Mouse (Mus musculus) hindbrain, embryonic 15.5 days (tissue): ENCODE results near the gene AC161166.1. TPM values are rescaled to one million over a fixed set of nuclear protein-coding genes. Genes with fewer than 3 reads are reported as not detected.

Experiments used
- ATAC-seq: fragments of 200-750 bp; cut with Nextera tagmentation; 2 replicates; pipeline ENCODE4 v1.8.0; 2017; ENCODE audit warnings: low read depth, moderate number of reproducible peaks, moderate TSS enrichment; ENCODE audit not compliant: low FRiP score
- H3K27ac ChIP-seq: fragments of 300-500 bp; sonication (generic); replicated peaks from 2 replicates; pipeline ENCODE4 v1.5.1; 2015; ENCODE audit warnings: mild to moderate bottlenecking, inconsistent platforms
- H3K27me3 ChIP-seq: fragments of 300-500 bp; sonication (generic); 2 replicates; pipeline ENCODE4 v1.6.1; 2015; ENCODE audit warnings: control low read depth, inconsistent platforms
- H3K36me3 ChIP-seq: fragments of 300-500 bp; sonication (generic); 2 replicates; pipeline ENCODE4 v1.6.1; 2015; ENCODE audit warnings: control low read depth, inconsistent platforms
- H3K4me1 ChIP-seq: fragments of 300-500 bp; sonication (generic); replicated peaks from 2 replicates; pipeline ENCODE4 v1.6.1; 2015; ENCODE audit warnings: control low read depth, inconsistent platforms
- H3K4me2 ChIP-seq: fragments of 300-500 bp; sonication (generic); 2 replicates; pipeline ENCODE4 v1.6.1; 2015; ENCODE audit warnings: moderate library complexity, mild to moderate bottlenecking, inconsistent platforms
- H3K4me3 ChIP-seq: fragments of 300-500 bp; sonication (generic); 2 replicates; pipeline ENCODE4 v1.5.1; 2015; ENCODE audit warnings: mild to moderate bottlenecking, inconsistent platforms
- H3K9ac ChIP-seq: fragments of 300-500 bp; sonication (generic); 2 replicates; pipeline ENCODE4 v1.6.1; 2015; ENCODE audit warnings: inconsistent platforms
- H3K9me3 ChIP-seq: fragments of 300-500 bp; sonication (generic); 2 replicates; pipeline ENCODE4 v1.6.1; 2016; ENCODE audit warnings: control low read depth, inconsistent platforms
- WGBS: fragments of 180-500 bp; shearing (Covaris S2); methylation state at CpG from one replicate; pipeline ENCODE4 v1.1.7; 2015; 5-methylcytosine and 5-hydroxymethylcytosine counted together
- polyA plus RNA-seq: library from polyadenylated mRNA; unstranded; fragments of >200 nt; fragmentation: Nextera tagmentation; extraction: Ambion mirVana; gene quantifications from 2 replicates; pipeline ENCODE4 v1.2.1, GENCODE M21; 2015

Gene AC161166.1
- polyA plus RNA-seq = 1.00 and 1.5 TPM in 2 replicates

GRCm38 (mm10) chr7:24512355-24512754 is at the start of gene AC161166.1:
Gene AC161166.1 (minus strand): TSS chr7:24512455.
- Histone ChIP-seq H3K4me2 (no peak within 1 kb of the TSS), H3K27ac (no peak within 1 kb of the TSS), H3K4me1 (peaks cover 40% of the 10 kb centered on the region), H3K9ac (no peak within 1 kb of the TSS), H3K9me3 (no peaks in the 10 kb centered on the region), H3K27me3 (no peaks in the 10 kb centered on the region), H3K4me3 (no peak within 1 kb of the TSS), H3K36me3 (peaks cover 36% of the 10 kb centered on the region)
- ATAC-seq = no peak
- 89% methylated on average over 7 of the region's 7 CpGs for WGBS

- no peak overlapping the region for H3K27ac ChIP-seq
- H3K36me3 ChIP-seq = peaks cover 5% of the 10 kb centered on the region
- H3K4me2 ChIP-seq = no peak overlapping the region
- WGBS = 90% methylated on average over 4 of the region's 4 CpGs
- no peak overlapping the region for H3K4me3 ChIP-seq
- no peaks in the 10 kb centered on the region for H3K9me3 ChIP-seq
- H3K4me1 ChIP-seq = no peaks in the 10 kb centered on the region
- ATAC-seq = no peak
- no peaks in the 10 kb centered on the region for H3K27me3 ChIP-seq
- H3K9ac ChIP-seq = no peak overlapping the region
Observed at GRCm38 (mm10) chr7:24561450-24561849, 49.2 kb upstream of the AC161166.1 start.

- ATAC-seq = no peak
- Histone ChIP-seq H3K27me3 (no peaks in the 10 kb centered on the region), H3K4me1 (no peaks in the 10 kb centered on the region), H3K9me3 (no peaks in the 10 kb centered on the region), H3K4me2 (no peak overlapping the region), H3K27ac (no peak overlapping the region), H3K9ac (no peak overlapping the region), H3K4me3 (no peak overlapping the region), H3K36me3 (peaks cover 8% of the 10 kb centered on the region)
- WGBS = 91% methylated on average over 10 of the region's 10 CpGs
Observed at GRCm38 (mm10) chr7:24555786-24556185, 43.5 kb upstream of the AC161166.1 start.

GRCm38 (mm10) chr7:24551985-24552759 is 39.9 kb upstream of the AC161166.1 start:
- ATAC-seq = no peak
- Histone ChIP-seq H3K4me3 (no peak overlapping the region), H3K27me3 (no peaks in the 10 kb centered on the region), H3K9me3 (no peaks in the 10 kb centered on the region), H3K4me2 (no peak overlapping the region), H3K36me3 (peaks cover 11% of the 10 kb centered on the region), H3K4me1 (peaks cover 10% of the 10 kb centered on the region), H3K27ac (no peak overlapping the region), H3K9ac (no peak overlapping the region)
- WGBS = 91% methylated on average over 12 of the region's 12 CpGs

- Histone ChIP-seq H3K4me3 (peak overlapping the region; percentile 75), H3K36me3 (peaks cover 8% of the 10 kb centered on the region), H3K27ac (no peak overlapping the region), H3K4me1 (peaks cover 17% of the 10 kb centered on the region), H3K27me3 (no peaks in the 10 kb centered on the region), H3K9me3 (no peaks in the 10 kb centered on the region), H3K4me2 (peak overlapping the region; percentile 64), H3K9ac (peak overlapping the region; percentile 88)
- 27% methylated on average over 13 of the region's 13 CpGs for WGBS
- no peak for ATAC-seq
Observed at GRCm38 (mm10) chr7:24547534-24548036, 35.3 kb upstream of the AC161166.1 start.

GRCm38 (mm10) chr7:24546634-24547389 is 34.6 kb upstream of the AC161166.1 start:
- H3K9me3 ChIP-seq = no peaks in the 10 kb centered on the region
- H3K27me3 ChIP-seq = no peaks in the 10 kb centered on the region
- peak overlapping the region; percentile 75 for H3K4me3 ChIP-seq
- peak overlapping the region; percentile 64 for H3K4me2 ChIP-seq
- peak overlapping the region; percentile 88 for H3K9ac ChIP-seq
- H3K4me1 ChIP-seq = peaks cover 17% of the 10 kb centered on the region
- H3K36me3 ChIP-seq = 0 out of 2 replicates have a peak, but pooled peaks cover 3% of the 10 kb centered on the region
- under 1% methylated on average over 57 of the region's 57 CpGs for WGBS
- peak; percentile 97 for ATAC-seq
- peak overlapping the region; percentile 72 for H3K27ac ChIP-seq

- Histone ChIP-seq H3K27me3 (no peaks in the 10 kb centered on the region), H3K9me3 (no peaks in the 10 kb centered on the region), H3K4me2 (peak within 1 kb of the TSS; percentile 64), H3K27ac (peak within 1 kb of the TSS; percentile 72), H3K36me3 (0 out of 2 replicates have a peak, but pooled peaks cover 3% of the 10 kb centered on the region), H3K9ac (peak within 1 kb of the TSS; percentile 88), H3K4me1 (peaks cover 17% of the 10 kb centered on the region), H3K4me3 (peak within 1 kb of the TSS; percentile 75)
- whole genome bisulfite sequencing = 40% methylated on average over 13 of the region's 13 CpGs
- peak; percentile 1; the same call in 1 of the 2 replicates for ATAC-seq
Observed at GRCm38 (mm10) chr7:24546068-24546614, 33.9 kb upstream of the AC161166.1 start, which contains the start of the genes Pinlyp and Xrcc1. Gene Pinlyp (minus strand): TSS chr7:24546118. Gene Xrcc1 (plus strand): TSS chr7:24546289.

- 89% methylated on average over 2 of the region's 2 CpGs for WGBS
- H3K9ac ChIP-seq = no peak overlapping the region
- no peak overlapping the region for H3K4me2 ChIP-seq
- H3K36me3 ChIP-seq = 0 out of 2 replicates have a peak, but pooled peaks cover 3% of the 10 kb centered on the region
- H3K4me1 ChIP-seq = peaks cover 17% of the 10 kb centered on the region
- no peak overlapping the region for H3K4me3 ChIP-seq
- no peak for ATAC-seq
- no peaks in the 10 kb centered on the region for H3K27me3 ChIP-seq
- H3K27ac ChIP-seq = no peak overlapping the region
- no peaks in the 10 kb centered on the region for H3K9me3 ChIP-seq
Observed at GRCm38 (mm10) chr7:24544506-24544905, 32.3 kb upstream of the AC161166.1 start.

GRCm38 (mm10) chr7:24539686-24540085 is 27.4 kb upstream of the AC161166.1 start:
- H3K9me3 ChIP-seq = no peaks in the 10 kb centered on the region
- no peak overlapping the region for H3K27ac ChIP-seq
- no peak overlapping the region for H3K4me3 ChIP-seq
- H3K9ac ChIP-seq = no peak overlapping the region
- no peaks in the 10 kb centered on the region for H3K27me3 ChIP-seq
- 94% methylated on average over 4 of the region's 4 CpGs for WGBS
- peaks cover 12% of the 10 kb centered on the region; the same call in 1 of the 2 replicates for H3K36me3 ChIP-seq
- no peak overlapping the region for H3K4me2 ChIP-seq
- H3K4me1 ChIP-seq = peaks cover 4% of the 10 kb centered on the region
- ATAC-seq = no peak

- Histone ChIP-seq H3K36me3 (peaks cover 20% of the 10 kb centered on the region), H3K27ac (no peak overlapping the region), H3K4me3 (no peak overlapping the region), H3K9me3 (no peaks in the 10 kb centered on the region), H3K4me1 (peaks cover 14% of the 10 kb centered on the region), H3K27me3 (no peaks in the 10 kb centered on the region), H3K4me2 (no peak overlapping the region), H3K9ac (no peak overlapping the region)
- 77% methylated on average over 5 of the region's 5 CpGs for WGBS
- no peak for ATAC-seq
Observed at GRCm38 (mm10) chr7:24538701-24539100, 26.4 kb upstream of the AC161166.1 start.

GRCm38 (mm10) chr7:24538154-24538553 is 25.9 kb upstream of the AC161166.1 start:
- ATAC-seq = no peak
- Histone ChIP-seq H3K27me3 (no peaks in the 10 kb centered on the region), H3K9ac (no peak overlapping the region), H3K4me1 (peaks cover 19% of the 10 kb centered on the region), H3K4me3 (no peak overlapping the region), H3K4me2 (no peak overlapping the region), H3K9me3 (no peaks in the 10 kb centered on the region), H3K27ac (no peak overlapping the region), H3K36me3 (peaks cover 25% of the 10 kb centered on the region)
- 32% methylated on average over 5 of the region's 5 CpGs for WGBS
